Mouse (Mus musculus): ENCODE measurements around the gene Depdc1b. TPM values are rescaled to one million over a fixed set of nuclear protein-coding genes. Genes with fewer than 3 reads are reported as not detected.

Gene Depdc1b
- polyA plus RNA-seq, 1 experiment from 2014 or later, result 13.9 TPM

GRCm38 (mm10) chr13:108426322-108426721, 110.2 kb downstream of the Depdc1b start:
- H3K9me3 ChIP-seq, result no peaks in the 10 kb centered on the region
- 60% methylated on average over 5 of the region's 5 CpGs for WGBS
- H3K4me3 ChIP-seq, result no peak overlapping the region
- H3K4me1 ChIP-seq, result no peaks in the 10 kb centered on the region
- H3K36me3 ChIP-seq, result no peaks in the 10 kb centered on the region
- no peak overlapping the region for H3K9ac ChIP-seq (replicated peaks)
- no peaks in the 10 kb centered on the region for H3K27me3 ChIP-seq
- ATAC-seq (ENCODE audit: low FRiP score, low read depth), result no peak
- no peak overlapping the region for H3K27ac ChIP-seq (replicated peaks)
- H3K4me2 ChIP-seq (replicated peaks), result no peak overlapping the region

- Histone ChIP-seq H3K9me3 (no peaks in the 10 kb centered on the region), H3K27me3 (no peaks in the 10 kb centered on the region), H3K27ac (replicated peaks) (no peak overlapping the region), H3K36me3 (no peaks in the 10 kb centered on the region), H3K4me2 (replicated peaks) (no peak overlapping the region), H3K4me1 (no peaks in the 10 kb centered on the region), H3K9ac (replicated peaks) (no peak overlapping the region), H3K4me3 (no peak overlapping the region)
- ATAC-seq (ENCODE audit: low FRiP score, low read depth), result no peak
- 85% methylated on average over 6 of the region's 6 CpGs for WGBS
These were observed 112.7 kb downstream of the Depdc1b start for GRCm38 (mm10) chr13:108428809-108429208.

GRCm38 (mm10) chr13:108429623-108430022, 113.5 kb downstream of the Depdc1b start:
- no peak overlapping the region for H3K9ac ChIP-seq (replicated peaks)
- H3K4me3 ChIP-seq, result no peak overlapping the region
- no peaks in the 10 kb centered on the region for H3K27me3 ChIP-seq
- no peak overlapping the region for H3K27ac ChIP-seq (replicated peaks)
- 80% methylated on average over 2 of the region's 2 CpGs for WGBS
- no peaks in the 10 kb centered on the region for H3K4me1 ChIP-seq
- H3K36me3 ChIP-seq, result no peaks in the 10 kb centered on the region
- H3K9me3 ChIP-seq, result no peaks in the 10 kb centered on the region
- no peak for ATAC-seq (ENCODE audit: low FRiP score, low read depth)
- H3K4me2 ChIP-seq (replicated peaks), result no peak overlapping the region

GRCm38 (mm10) chr13:108431776-108432175, 115.6 kb downstream of the Depdc1b start:
- ATAC-seq (ENCODE audit: low FRiP score, low read depth), result no peak
- 91% methylated on average over 3 of the region's 3 CpGs for WGBS
- no peak overlapping the region for H3K27ac ChIP-seq (replicated peaks)
- H3K4me1 ChIP-seq, result no peaks in the 10 kb centered on the region
- no peak overlapping the region for H3K9ac ChIP-seq (replicated peaks)
- H3K9me3 ChIP-seq, result no peaks in the 10 kb centered on the region
- H3K36me3 ChIP-seq, result no peaks in the 10 kb centered on the region
- no peak overlapping the region for H3K4me3 ChIP-seq
- no peak overlapping the region for H3K4me2 ChIP-seq (replicated peaks)
- H3K27me3 ChIP-seq, result no peaks in the 10 kb centered on the region

GRCm38 (mm10) chr13:108435687-108436086, 119.6 kb downstream of the Depdc1b start:
- no peak for ATAC-seq (ENCODE audit: low FRiP score, low read depth)
- H3K36me3 ChIP-seq, result no peaks in the 10 kb centered on the region
- no peaks in the 10 kb centered on the region for H3K9me3 ChIP-seq
- H3K4me3 ChIP-seq, result no peak overlapping the region
- H3K27ac ChIP-seq (replicated peaks), result no peak overlapping the region
- no peak overlapping the region for H3K9ac ChIP-seq (replicated peaks)
- no peak overlapping the region for H3K4me2 ChIP-seq (replicated peaks)
- H3K27me3 ChIP-seq, result no peaks in the 10 kb centered on the region
- H3K4me1 ChIP-seq, result no peaks in the 10 kb centered on the region

GRCm38 (mm10) chr13:108437424-108437823, 121.3 kb downstream of the Depdc1b start:
- no peak for ATAC-seq (ENCODE audit: low FRiP score, low read depth)

GRCm38 (mm10) chr13:108439012-108439411, 122.9 kb downstream of the Depdc1b start:
- no peaks in the 10 kb centered on the region for H3K9me3 ChIP-seq
- H3K36me3 ChIP-seq, result no peaks in the 10 kb centered on the region
- ATAC-seq (ENCODE audit: low FRiP score, low read depth), result no peak
- H3K4me3 ChIP-seq, result no peak overlapping the region
- H3K9ac ChIP-seq (replicated peaks), result no peak overlapping the region
- no peaks in the 10 kb centered on the region for H3K4me1 ChIP-seq
- no peak overlapping the region for H3K4me2 ChIP-seq (replicated peaks)
- 91% methylated on average over 1 of the region's 1 CpGs for WGBS
- no peaks in the 10 kb centered on the region for H3K27me3 ChIP-seq
- no peak overlapping the region for H3K27ac ChIP-seq (replicated peaks)

More at GRCm38 (mm10) chr13:108437424-108437823, 121.3 kb downstream of the Depdc1b start:
- Histone ChIP-seq H3K4me3 (no peak overlapping the region), H3K36me3 (no peaks in the 10 kb centered on the region), H3K27ac (replicated peaks) (no peak overlapping the region), H3K4me1 (no peaks in the 10 kb centered on the region), H3K4me2 (replicated peaks) (no peak overlapping the region), H3K9me3 (no peaks in the 10 kb centered on the region), H3K27me3 (no peaks in the 10 kb centered on the region), H3K9ac (replicated peaks) (no peak overlapping the region)
- WGBS, result 95% methylated on average over 2 of the region's 2 CpGs

- no peaks in the 10 kb centered on the region for H3K36me3 ChIP-seq
- H3K9ac ChIP-seq (replicated peaks), result no peak overlapping the region
- no peak overlapping the region for H3K4me2 ChIP-seq (replicated peaks)
- 83% methylated on average over 11 of the region's 11 CpGs for whole genome bisulfite sequencing
- no peaks in the 10 kb centered on the region for H3K9me3 ChIP-seq
- no peak overlapping the region for H3K4me3 ChIP-seq
- no peak overlapping the region for H3K27ac ChIP-seq (replicated peaks)
- no peaks in the 10 kb centered on the region for H3K27me3 ChIP-seq
- no peaks in the 10 kb centered on the region for H3K4me1 ChIP-seq
- ATAC-seq (ENCODE audit: low FRiP score, low read depth), result no peak
These were observed 132.3 kb downstream of the Depdc1b start for GRCm38 (mm10) chr13:108448348-108448931.

- Histone ChIP-seq H3K27me3 (no peaks in the 10 kb centered on the region), H3K4me1 (no peaks in the 10 kb centered on the region), H3K27ac (replicated peaks) (no peak within 1 kb of the TSS), H3K9ac (replicated peaks) (no peak within 1 kb of the TSS), H3K36me3 (no peaks in the 10 kb centered on the region), H3K9me3 (no peaks in the 10 kb centered on the region), H3K4me3 (no peak within 1 kb of the TSS), H3K4me2 (replicated peaks) (no peak within 1 kb of the TSS)
- ATAC-seq (ENCODE audit: low FRiP score, low read depth), result no peak
- WGBS, result 55% methylated on average over 10 of the region's 10 CpGs
These were observed 133.3 kb downstream of the Depdc1b start, which contains the start of gene Pde4d for GRCm38 (mm10) chr13:108449116-108450097. TSS of gene Pde4d (plus strand) at chr13:108449948.

GRCm38 (mm10) chr13:108451122-108451521, 135.0 kb downstream of the Depdc1b start:
- Histone ChIP-seq H3K4me1 (no peaks in the 10 kb centered on the region), H3K27ac (replicated peaks) (no peak overlapping the region), H3K27me3 (no peaks in the 10 kb centered on the region), H3K4me2 (replicated peaks) (no peak overlapping the region), H3K4me3 (no peak overlapping the region), H3K9me3 (no peaks in the 10 kb centered on the region), H3K9ac (replicated peaks) (no peak overlapping the region), H3K36me3 (no peaks in the 10 kb centered on the region)
- ATAC-seq (ENCODE audit: low FRiP score, low read depth), result no peak
- 92% methylated on average over 2 of the region's 2 CpGs for WGBS

- H3K4me1 ChIP-seq, result no peaks in the 10 kb centered on the region
- ATAC-seq (ENCODE audit: low FRiP score, low read depth), result no peak
- WGBS, result 82% methylated on average over 6 of the region's 6 CpGs
- H3K4me3 ChIP-seq, result no peak overlapping the region
- H3K36me3 ChIP-seq, result no peaks in the 10 kb centered on the region
- H3K4me2 ChIP-seq (replicated peaks), result no peak overlapping the region
- no peak overlapping the region for H3K27ac ChIP-seq (replicated peaks)
- H3K9me3 ChIP-seq, result no peaks in the 10 kb centered on the region
- no peaks in the 10 kb centered on the region for H3K27me3 ChIP-seq
- no peak overlapping the region for H3K9ac ChIP-seq (replicated peaks)
These were observed 137.2 kb downstream of the Depdc1b start for GRCm38 (mm10) chr13:108453064-108453919.
